Mouse (Mus musculus) neutrophil, adult 5-6 weeks (primary cell): ENCODE data around the gene Sipa1l1. TPM values are rescaled to one million over a fixed set of nuclear protein-coding genes. Genes with fewer than 3 reads are reported as not detected.
A peak's percentile ranks its signal among the peaks of the same experiment; 100 is the strongest.
"Not testable (repeated sequence)": the region's sequence is repeated elsewhere in the genome, so short reads cannot be mapped to it uniquely, and the experiment has no call there.

Experiments used
- ATAC-seq: fragments of 151-379, 151-347 bp; 2 replicates; pipeline ENCODE4 v1.8.0; 2017; ENCODE audit warnings: mild to moderate bottlenecking, moderate TSS enrichment; ENCODE audit not compliant: insufficient number of reproducible peaks, poor library complexity, low FRiP score, severe bottlenecking; ENCODE audit errors: extremely low read depth
- total RNA-seq: library from RNA; stranded (forward); fragments of 200-1000 nt; gene quantifications from 2 replicates; pipeline ENCODE4 v1.2.3, GENCODE M21; 2017

Gene Sipa1l1
- total RNA-seq, 1 experiment from 2014 or later = 63.7 TPM

GRCm38 (mm10) chr12:82171591-82171990 is 2.5 kb downstream of the Sipa1l1 start:
- ATAC-seq = no peak

- ATAC-seq = no peak
Measured at GRCm38 (mm10) chr12:82173623-82174022, 4.5 kb downstream of the Sipa1l1 start.

- no peak for ATAC-seq
Measured at GRCm38 (mm10) chr12:82175709-82176108, 6.6 kb downstream of the Sipa1l1 start.

GRCm38 (mm10) chr12:82178636-82179035 is 9.5 kb downstream of the Sipa1l1 start:
- no peak for ATAC-seq

GRCm38 (mm10) chr12:82179626-82180025 is 10.5 kb downstream of the Sipa1l1 start:
- peak; percentile 83 for ATAC-seq

- not testable (repeated sequence) for ATAC-seq
Measured at GRCm38 (mm10) chr12:82186156-82186555, 17.0 kb downstream of the Sipa1l1 start.

- ATAC-seq = no peak
Measured at GRCm38 (mm10) chr12:82186740-82187139, 17.6 kb downstream of the Sipa1l1 start.

GRCm38 (mm10) chr12:82187178-82187839 is 18.2 kb downstream of the Sipa1l1 start:
- no peak for ATAC-seq

GRCm38 (mm10) chr12:82188321-82189075 is 19.4 kb downstream of the Sipa1l1 start:
- no peak for ATAC-seq

- no peak for ATAC-seq
Measured at GRCm38 (mm10) chr12:82189076-82189675, 20.1 kb downstream of the Sipa1l1 start.

GRCm38 (mm10) chr12:82189715-82190581 is 20.8 kb downstream of the Sipa1l1 start:
- ATAC-seq = peak; percentile 87

- no peak for ATAC-seq
Measured at GRCm38 (mm10) chr12:82190582-82190965, 21.5 kb downstream of the Sipa1l1 start.

GRCm38 (mm10) chr12:82191686-82192085 is 22.6 kb downstream of the Sipa1l1 start:
- no peak for ATAC-seq

GRCm38 (mm10) chr12:82192641-82193054 is 23.5 kb downstream of the Sipa1l1 start:
- ATAC-seq = no peak

GRCm38 (mm10) chr12:82193476-82193875 is 24.4 kb downstream of the Sipa1l1 start:
- ATAC-seq = no peak

GRCm38 (mm10) chr12:82194919-82195318 is 25.8 kb downstream of the Sipa1l1 start:
- ATAC-seq = no peak

- ATAC-seq = no peak
Measured at GRCm38 (mm10) chr12:82196213-82196612, 27.1 kb downstream of the Sipa1l1 start.

- ATAC-seq = no peak
Measured at GRCm38 (mm10) chr12:82196615-82197146, 27.6 kb downstream of the Sipa1l1 start.

GRCm38 (mm10) chr12:82197207-82197606 is 28.1 kb downstream of the Sipa1l1 start:
- no peak for ATAC-seq
